Mouse (Mus musculus): Measurements from ENCODE around the gene Adcy9. TPM values are rescaled to one million over a fixed set of nuclear protein-coding genes. Genes with fewer than 3 reads are reported as not detected.

Adcy9 gene
- total RNA-seq, 2 experiments from 2014 or later: 21.2 to 25.0 TPM

DNA sequence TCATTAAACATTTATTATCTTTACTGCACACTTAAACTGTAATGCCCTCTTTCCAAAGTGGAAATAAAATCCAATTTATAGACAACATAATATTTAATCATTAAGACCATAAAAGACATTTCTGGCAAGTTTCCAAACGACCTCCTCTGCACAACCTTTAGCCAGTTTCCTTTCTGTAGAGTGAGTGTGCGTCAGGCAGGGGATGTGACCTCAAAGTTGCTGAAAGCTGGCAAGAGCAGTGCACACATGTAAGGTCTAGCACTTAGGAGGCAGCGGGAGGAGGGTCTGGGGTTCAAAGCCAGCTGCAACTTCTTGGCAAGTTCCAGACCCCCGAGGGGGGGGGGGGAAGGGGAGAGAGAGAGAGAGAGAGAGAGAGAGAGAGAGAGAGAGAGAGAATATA is 83.0 kb downstream of the Adcy9 start:
- no peak for DNase-seq
- intact Hi-C loops (cut with DNase I): no loop called here

DNA sequence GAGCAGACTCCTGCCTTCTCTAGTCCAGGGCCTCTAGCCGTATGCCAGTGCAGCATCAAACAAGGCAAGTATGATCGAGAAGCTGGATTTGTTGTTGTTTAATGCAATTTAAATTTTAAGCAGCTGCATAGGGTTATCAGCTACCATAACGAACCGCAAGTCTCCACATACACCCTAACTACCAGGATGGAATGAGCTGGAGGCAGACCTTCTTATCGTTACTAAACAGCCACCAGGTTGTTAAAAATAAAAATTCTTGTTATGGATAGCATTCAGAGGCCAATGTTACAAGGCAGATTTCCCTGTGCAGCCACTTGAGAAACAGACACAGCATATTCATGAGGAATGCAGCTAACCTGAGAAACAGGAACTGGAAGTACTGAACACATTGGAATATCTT is 86.5 kb downstream of the Adcy9 start:
- DNase-seq: no peak
- intact Hi-C loops (cut with DNase I): no loop called here

DNA sequence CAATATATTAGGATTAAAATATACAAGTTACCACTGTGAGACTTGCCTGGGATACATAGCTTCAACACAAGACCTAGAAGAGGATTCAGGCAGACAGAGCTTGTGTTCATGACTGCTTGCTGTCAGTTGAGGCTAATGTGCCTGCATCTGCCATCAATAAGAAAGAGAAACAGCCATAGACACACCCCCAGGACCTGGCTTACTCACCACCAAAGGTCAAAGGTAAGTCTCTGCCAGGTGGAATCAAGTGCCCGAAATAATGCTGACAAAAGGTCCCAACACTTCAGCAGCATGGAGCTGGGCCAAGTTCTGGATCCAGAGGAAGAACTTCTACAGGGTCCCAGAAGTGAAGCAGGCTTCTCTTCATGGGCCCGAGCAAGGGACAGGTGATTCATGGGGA is 86.9 kb downstream of the Adcy9 start:
- DNase-seq: no peak
- intact Hi-C loops (cut with DNase I): no loop called here

DNA sequence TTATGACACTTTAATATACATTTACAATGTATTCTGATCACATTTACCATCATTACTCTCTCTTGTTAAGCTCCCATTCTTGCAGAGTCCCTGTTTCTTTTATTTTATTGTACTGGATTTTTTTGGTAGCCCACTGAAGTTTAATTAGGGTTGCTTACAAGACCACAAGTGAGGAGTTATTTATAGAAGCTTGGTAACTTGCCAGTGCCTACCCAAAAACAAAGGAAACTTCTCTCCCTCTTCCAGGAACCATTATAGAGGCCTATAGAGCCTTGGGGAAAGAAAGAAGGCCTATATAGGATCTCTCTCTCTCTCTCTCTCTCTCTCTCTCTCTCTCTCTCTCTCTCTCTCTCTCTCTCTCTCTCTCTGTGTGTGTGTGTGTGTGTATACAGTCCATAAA is 93.2 kb downstream of the Adcy9 start:
- intact Hi-C loops (cut with DNase I): no loop called here
- DNase-seq: no peak

DNA sequence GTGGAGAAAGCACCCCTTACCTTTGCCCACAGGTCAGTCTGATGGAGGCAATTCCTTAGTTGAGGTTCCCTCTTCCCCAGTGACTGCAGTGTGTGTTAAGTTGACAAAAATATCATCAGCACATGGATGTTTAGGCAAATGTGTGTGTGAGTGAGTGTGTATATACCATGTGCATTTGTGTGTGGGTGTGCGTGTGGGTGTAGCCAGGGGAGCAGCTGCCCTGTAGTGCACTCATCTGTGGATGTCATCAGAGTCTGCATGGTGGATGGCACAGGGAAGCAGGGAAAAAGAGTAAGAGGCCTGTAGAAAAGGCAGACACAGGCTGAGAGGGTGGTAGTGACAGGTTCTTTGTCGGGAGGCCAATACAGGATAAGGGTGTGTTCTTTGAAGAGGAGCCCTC is 94.5 kb downstream of the Adcy9 start:
- intact Hi-C loops (cut with DNase I): no loop called here
- no peak for DNase-seq

DNA sequence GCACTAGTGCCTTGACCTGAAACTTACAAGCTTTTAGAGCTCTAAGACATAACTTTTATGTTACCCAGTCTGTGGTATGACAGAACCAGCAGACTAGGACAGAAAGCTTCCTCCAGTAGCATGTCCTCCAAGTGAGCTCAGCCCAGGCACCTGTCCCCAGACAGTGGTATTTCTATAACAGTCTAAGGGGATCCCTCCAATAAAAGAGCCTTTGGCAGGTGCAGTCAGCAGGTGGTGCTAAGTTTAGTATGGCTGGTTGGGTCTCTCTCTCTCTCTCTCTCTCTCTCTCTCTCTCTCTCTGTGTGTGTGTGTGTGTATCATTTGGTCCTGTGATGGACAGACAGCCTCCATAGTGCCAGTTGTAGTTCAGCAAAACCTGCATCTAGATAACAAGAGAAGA is 95.3 kb downstream of the Adcy9 start:
- intact Hi-C loops (cut with DNase I): no loop called here
- no peak for DNase-seq

DNA sequence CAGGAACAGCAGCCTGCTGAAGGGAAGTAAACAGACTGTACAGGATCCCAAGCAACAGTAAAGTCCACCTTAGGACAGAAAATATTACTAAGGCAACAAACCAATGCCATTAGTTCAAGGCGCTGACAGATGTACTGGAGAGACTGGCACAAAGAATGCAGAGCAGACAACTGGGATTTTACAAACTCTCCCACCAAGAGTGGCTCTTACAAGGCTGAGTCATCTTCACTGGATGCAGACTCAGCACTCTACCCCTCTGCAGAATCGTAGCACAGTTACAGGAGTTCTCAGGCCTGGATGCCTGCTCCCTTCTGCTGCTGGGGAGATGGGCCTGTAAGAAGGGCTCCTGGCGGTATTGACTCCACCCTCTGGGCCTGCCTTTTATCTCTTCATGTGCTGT is 99.4 kb downstream of the Adcy9 start:
- intact Hi-C loops (cut with DNase I): no loop called here
- no peak for DNase-seq

DNA sequence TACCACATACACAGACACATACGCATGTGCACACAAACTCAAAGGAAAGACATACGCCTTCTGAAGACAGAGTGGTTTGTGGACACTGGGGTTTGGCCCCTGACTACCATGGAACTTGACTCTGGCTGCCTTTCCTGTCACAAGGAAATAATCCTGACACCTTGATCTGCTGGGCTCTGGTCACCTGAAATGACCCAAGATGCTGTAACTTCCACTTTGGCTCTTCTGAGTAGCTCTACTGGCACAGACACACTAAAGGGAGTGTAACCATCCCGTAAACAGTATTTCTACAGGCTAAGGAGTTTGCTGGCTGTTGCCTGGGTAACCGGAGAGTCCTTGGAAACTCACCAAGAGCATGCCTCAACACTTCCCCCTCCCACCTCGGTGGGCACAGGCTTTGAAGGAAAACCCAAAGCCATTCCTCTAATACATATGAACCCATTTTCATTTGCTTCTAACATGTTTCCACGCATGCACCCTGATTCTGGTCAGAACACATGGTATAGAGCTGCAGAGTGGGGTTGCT is 102.2 kb downstream of the Adcy9 start:
- intact Hi-C loops (cut with DNase I): no loop called here
- no peak for DNase-seq

DNA sequence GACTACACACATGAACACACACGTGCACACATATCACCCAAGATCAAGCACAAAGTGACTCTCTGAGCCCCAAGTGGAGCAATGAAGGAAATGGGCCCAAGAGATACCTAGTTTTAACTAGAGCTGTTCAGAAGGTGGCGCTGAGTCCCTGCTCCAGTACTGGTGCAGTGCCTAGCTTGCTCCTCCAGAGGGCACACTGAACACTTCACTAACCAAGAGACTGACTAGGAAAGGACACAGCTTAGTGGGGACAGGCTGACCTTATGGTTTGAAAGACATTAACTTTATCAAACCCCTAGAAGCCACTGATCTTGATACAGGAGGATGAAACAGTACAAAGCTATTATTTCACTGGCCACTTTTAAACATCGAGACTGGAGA is 104.2 kb downstream of the Adcy9 start:
- intact Hi-C loops (cut with DNase I): loop anchor here (1.0 to 2.0 kb wide), 3 partner anchors 104 to 225 kb away; partner anchors contain the start of genes Adcy9 and Srl
- DNase-seq: peak; percentile 79 to 86

DNA sequence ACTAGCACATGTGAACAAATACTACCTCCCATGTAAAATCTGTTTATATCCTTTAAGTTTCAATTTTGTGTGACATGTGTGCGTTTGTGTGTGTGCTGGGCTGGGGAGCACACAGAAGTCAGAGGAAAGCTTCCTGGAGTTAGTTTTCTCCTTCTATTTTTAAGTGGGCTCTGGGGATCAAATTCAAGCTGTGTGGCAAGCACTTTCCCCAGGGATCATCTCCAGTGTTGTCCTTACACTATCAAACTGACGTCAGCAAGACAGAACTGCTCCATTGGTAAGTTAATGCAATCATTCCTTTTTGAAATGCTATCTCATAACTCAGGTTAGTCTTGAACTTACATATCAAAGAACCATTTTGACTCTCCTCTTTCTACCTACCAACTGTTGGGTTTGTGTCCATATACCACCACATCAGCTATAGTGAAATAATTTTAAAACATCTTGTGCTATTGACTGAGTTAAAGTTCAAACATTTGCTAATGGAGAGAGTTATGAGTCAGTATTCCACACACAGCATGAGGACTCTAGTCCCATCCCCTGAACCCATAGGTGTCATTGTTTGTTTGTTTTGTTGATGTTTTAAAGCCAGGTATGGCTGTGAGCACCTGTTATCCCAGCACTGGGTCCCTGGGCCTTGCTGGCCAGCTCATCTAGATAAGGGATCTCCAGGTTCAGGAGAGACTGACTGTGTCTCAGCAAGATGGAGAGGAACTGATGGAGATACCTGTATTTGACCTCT is 104.8 kb downstream of the Adcy9 start:
- intact Hi-C loops (cut with DNase I): loop anchor here (1.0 to 2.0 kb wide), 3 partner anchors 105 to 225 kb away; partner anchors contain the start of genes Adcy9 and Srl
- DNase-seq: no peak

DNA sequence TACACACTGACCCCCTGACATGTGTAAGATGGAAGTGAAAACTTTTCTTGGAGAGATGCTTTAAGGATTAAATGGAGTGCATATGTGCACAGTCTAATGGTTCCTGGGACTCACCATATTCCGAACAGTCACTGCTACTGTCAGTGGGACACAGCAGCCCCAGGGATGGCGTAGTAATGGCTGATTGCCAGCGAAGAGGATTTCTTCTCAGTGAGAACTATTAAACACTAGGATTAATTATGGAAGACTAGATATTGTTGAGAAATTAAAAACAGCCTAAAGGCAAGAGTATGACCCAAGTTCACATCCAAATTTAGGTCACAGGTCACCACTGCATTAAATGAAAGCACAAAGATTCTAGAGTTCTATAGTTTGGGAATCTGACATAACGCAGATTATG is 105.4 kb downstream of the Adcy9 start:
- no peak for DNase-seq
- intact Hi-C loops (cut with DNase I): no loop called here

DNA sequence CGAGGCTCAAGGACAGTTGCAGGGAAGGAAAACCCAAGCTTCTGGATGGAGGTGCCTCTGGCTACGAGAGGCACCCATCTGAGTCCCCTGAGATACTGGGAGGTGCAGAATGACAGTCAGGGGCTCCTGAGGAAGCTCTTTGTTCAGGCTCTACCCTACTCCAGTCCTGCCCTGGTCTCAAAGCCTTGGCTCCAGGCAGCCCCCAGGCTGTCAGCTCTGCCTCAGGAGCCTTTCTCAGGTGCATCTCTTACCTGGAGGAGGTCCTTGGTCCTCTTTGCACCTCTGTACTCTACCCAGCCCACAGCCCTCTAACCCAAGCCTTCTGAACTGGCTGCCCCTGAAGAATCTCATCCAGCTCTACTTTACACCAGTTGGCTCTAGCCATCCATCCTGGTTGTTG is 108.3 kb downstream of the Adcy9 start:
- DNase-seq: no peak
- intact Hi-C loops (cut with DNase I): no loop called here

DNA sequence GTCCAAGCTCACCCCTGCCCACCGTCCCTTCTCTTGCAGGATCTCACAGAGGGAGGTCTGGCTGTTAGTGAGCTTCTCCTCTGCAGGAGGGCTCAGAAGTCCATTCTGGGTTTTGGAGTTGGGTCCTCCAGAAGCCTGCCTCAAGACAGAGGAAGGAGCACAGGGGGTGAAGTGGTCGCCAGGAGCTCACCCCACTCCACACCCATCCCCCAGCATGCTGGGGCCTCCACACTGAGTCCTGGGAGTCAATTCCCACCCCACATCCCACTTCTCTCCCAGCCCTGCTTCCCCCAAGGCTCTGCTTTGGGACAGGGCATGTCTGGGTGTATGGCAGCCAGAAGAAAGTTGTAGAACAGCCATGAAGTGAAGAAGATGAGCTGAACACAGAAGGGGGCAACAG is 108.7 kb downstream of the Adcy9 start:
- intact Hi-C loops (cut with DNase I): no loop called here
- DNase-seq: no peak

DNA sequence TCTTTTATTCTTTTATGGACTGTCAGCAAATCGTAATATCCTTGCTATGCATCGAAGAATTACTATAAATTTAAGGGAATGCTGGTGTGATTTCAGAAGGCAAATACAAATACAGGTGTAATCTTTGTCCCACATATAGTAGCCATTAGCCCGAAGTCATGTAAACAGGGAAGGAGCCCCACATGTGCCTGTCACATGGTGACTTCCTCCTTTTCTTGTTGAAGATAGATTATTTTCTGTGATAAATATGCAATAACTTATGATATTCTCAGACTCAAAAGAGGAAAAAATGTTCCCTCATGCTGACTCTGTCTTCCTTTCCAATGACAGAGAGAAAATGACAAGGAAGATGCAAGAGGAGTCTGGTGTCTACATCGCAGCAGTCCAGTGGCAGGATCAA is 112.5 kb downstream of the Adcy9 start:
- intact Hi-C loops (cut with DNase I): loop anchor here (10.0 kb wide), 1 partner anchor 297 kb away; no protein-coding TSS in a partner anchor
- DNase-seq: no peak

DNA sequence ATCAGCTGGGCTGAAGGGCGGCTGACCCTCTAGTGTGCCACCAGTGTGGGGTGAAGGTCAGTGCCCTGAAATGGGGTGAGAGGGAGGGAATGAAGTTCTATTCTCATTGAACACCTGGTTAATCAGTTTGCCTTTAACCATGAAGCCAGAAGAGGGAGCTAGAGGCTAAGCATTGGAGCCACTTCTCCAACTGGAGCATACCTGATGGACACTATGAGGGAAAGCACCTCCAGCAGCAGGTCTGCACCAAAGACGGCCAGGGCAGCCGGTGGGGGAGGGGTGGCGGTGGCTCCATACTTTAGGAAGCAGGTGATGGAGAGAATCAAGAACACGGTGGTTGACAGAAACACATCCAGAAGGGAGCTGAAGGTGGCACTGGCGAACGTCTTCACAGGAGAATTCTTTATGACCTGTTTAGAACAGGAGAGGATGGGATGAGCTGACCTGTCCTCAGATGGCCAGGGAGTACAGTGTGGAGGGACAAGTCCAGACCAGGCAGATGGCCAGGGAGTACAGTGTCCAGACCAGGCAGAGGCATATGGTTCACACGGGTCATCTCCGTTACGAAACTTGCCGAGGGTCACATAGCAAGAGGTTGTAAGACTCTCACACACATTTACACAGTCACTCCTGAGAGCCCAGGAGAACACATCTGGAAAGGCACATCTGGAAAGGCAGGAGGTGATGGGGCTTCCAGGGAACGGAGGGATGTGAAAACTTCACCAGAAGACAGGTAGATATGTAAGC is 115.9 kb downstream of the Adcy9 start:
- intact Hi-C loops (cut with DNase I): loop anchor here (10.0 kb wide), 1 partner anchor 300 kb away; no protein-coding TSS in a partner anchor

DNA sequence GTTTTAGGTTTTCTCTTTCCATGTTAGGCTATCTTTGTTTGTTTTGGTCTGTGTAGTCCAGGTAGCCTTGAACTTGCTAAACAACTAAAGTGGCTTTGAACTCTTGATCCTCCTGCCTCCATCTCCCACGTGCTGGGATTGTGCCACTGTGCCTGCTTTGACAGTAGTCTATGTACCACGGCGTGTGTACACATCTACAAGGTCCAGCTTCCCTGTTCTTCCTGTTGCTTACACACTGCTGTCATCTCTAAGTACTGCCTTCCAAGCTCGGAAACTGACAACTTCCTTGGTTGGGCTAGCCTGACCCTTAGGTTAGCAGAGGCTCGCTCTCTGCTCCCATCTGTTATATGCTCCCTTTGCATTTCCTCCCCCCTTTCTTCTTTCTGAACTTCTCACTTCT is 116.7 kb downstream of the Adcy9 start:
- DNase-seq: no peak
- intact Hi-C loops (cut with DNase I): loop anchor here (10.0 kb wide), 1 partner anchor 301 kb away; no protein-coding TSS in a partner anchor

More for the DNA sequence above, 115.9 kb downstream of the Adcy9 start:
- DNase-seq: peak; percentile 11 to 36

DNA sequence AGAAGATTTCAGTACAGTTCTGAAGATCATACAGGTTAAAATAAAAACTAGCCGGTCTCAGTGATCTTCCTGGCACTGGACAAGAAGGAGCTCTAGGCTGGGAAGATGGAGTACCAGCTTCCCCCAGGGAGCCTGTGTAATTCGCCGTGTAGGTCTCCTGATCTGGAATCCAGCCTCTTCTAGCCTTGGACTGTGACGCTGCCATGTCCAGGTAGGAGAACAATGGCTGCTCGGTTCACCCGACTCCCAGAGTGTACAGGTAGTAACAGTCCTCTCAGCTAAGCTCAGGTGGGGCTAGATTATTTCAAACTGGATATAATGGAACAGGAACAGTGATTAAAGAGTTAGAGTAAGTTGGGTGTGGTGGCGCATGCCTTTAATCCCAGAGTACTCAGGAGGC is 120.0 kb downstream of the Adcy9 start:
- intact Hi-C loops (cut with DNase I): loop anchor here (10.0 kb wide), 1 partner anchor 305 kb away; no protein-coding TSS in a partner anchor

DNA sequence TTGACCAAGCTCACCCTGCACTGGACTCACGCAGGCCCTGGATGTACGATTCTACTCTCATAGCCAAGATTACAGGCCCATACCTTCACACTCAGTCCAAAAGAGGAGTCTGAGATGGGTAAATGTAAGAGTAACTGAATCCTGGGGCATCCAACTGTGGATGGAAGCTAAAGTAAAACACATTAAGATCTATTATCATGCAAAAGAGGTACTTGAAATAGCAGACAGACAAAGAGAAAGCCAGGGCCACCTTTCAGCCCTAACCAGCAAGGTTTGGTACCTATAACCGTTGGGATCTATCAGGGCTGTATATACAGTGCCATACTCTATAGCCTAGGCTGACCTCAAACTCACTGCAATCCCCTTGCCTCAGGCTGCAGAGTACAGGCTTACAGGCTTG is 127.0 kb downstream of the Adcy9 start:
- DNase-seq: no peak

More for the DNA sequence above, 120.0 kb downstream of the Adcy9 start:
- DNase-seq: no peak

DNA sequence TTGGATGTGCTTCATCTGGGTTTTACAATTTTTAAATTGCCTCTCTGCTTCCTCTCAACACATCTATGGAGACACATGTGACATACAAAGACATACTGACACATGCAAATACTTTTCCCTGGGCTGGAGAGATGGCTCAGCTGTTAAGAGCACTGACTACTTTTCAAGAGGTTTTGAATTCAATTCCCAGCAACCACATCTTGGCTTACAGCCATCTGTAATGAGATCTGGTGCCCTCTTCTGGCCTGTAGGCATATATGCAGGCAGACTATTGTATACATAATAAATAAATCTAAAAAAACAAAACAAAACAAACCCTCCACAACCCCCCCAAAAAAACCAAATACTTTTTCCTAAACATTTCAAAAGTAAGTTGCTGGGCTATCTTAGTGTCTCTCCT is 130.8 kb downstream of the Adcy9 start:
- intact Hi-C loops (cut with DNase I): loop anchor here (2.0 to 10.0 kb wide), 4 partner anchors 21 to 445 kb away; partner anchors contain the start of genes Crebbp and Zfp174
- DNase-seq: peak in 1 of 2 experiments; percentile 46

More for the DNA sequence above, 127.0 kb downstream of the Adcy9 start:
- intact Hi-C loops (cut with DNase I): no loop called here

DNA sequence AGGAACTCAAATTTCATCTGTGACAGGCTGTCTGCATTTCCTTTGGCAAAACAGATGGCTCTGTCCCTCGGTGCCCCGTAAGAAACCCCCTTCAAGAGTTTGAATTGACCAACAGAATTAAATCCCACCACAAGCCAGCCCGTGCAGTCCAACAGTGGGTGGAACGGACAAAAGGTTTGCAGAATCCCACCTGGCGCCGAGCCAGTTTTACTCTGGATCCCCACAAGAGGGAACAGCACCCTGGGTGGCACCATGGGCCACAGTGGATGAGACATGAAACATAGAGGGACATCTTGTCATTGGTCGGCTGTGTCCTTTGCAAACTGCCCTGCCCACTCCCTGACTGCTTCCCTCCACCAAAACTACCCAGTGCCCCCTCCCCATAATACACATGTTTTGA is 133.7 kb downstream of the Adcy9 start:
- intact Hi-C loops (cut with DNase I): loop anchor here (5.0 to 10.0 kb wide), 2 partner anchors 74 to 442 kb away; partner anchors contain the start of genes Crebbp and Zfp174
- no peak for DNase-seq

DNA sequence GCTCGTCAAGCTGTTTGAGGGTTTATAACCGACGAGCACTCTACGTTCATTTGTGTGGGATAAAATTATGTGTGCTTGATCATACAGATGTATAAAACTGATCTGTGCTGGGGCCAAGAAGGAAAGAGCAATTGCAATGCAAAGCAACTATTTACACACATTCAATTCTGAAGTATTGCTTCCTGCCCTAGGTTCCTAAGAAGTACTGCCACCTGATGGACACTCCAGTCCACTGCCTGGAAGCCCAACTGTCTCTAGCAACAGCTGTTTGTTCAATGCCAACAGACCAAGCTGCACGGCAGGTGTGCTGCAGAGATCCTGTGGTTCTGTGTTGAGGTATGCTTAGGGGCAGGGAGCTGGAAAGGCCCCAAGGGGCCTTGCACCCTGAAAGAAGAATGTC is 135.0 kb downstream of the Adcy9 start:
- intact Hi-C loops (cut with DNase I): loop anchor here (5.0 to 10.0 kb wide), 2 partner anchors 73 to 440 kb away; partner anchors contain the start of genes Crebbp and Zfp174
- DNase-seq: peak; percentile 42 to 60

Measured in heart, postnatal 14 days (tissue).